Mouse (Mus musculus) Patski (cell line): Measurements from ENCODE around the gene Plekhm3. TPM values are rescaled to one million over a fixed set of nuclear protein-coding genes. Genes with fewer than 3 reads are reported as not detected.
"Not testable (repeated sequence)": the region's sequence is repeated elsewhere in the genome, so short reads cannot be mapped to it uniquely, and the experiment has no call there.

Experiments used
- ATAC-seq: fragments of 100-300 bp; one replicate; pipeline ENCODE4 v1.8.0; 2021
- CTCF ChIA-PET: fragments of 350-600 bp; sonication (Branson Sonifier 250); formaldehyde crosslinking; loops from one replicate; lab custom pipeline; 2022; ENCODE audit warnings: inconsistent platforms; lab: Charles Lee
- POLR2A ChIA-PET: fragments of 350-600 bp; sonication (Branson Sonifier 250); formaldehyde crosslinking; loops from one replicate; lab custom pipeline; 2022; ENCODE audit warnings: antibody characterized with exemption, inconsistent platforms; lab: Charles Lee
- DNase-seq: peaks from one replicate; pipeline ENCODE4 v3.0.0-alpha.2; 2011; ENCODE audit warnings: low read depth, low spot score
- H3K27me3 ChIP-seq: fragments of 371-371 bp; one replicate; pipeline ENCODE4 v1.5.1; 2021
- CTCF ChIP-seq: fragments of 100-300 bp; IDR thresholded peaks from one replicate; pipeline ENCODE4 v1.5.1; 2021
- in situ Hi-C: fragments of 300-500 bp; cut with MboI; formaldehyde crosslinking; loops from 3 replicates; pipeline ENCODE4 v1.11.1; 2018; ENCODE audit warnings: low pct_unique_long_range_greater_than_20kb, mixed read lengths
- polyA plus RNA-seq: library from polyadenylated mRNA; unstranded; gene quantifications from one replicate; pipeline ENCODE4 v1.2.3, GENCODE M21; 2021

Gene Plekhm3
- polyA plus RNA-seq, 1 experiment from 2014 or later, result 10.2 TPM

DNA sequence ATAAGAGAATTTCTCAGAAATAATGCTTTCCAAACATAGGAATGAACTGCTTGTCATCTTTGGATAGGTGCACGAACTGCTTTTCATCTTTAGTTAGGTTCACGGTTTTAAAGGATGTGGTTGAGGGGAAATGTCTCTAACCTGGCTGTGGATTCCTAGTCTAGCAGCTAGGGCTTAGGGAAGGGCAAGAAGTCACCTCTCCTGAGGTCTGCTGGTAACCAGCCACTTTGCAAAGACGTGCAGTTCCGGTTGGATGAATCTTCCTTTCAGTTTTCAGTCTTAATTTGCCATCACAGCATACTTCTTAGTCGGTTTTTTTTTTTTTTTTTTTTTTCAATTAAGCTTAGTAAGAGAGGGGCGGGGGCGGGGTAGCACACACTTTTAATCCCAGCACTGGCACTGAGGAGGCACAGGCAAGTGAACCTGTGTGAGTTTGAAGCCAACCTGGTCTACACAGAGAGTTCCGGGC, 431 bp upstream of the Plekhm3 start:
- POLR2A ChIA-PET, result interaction anchor here (0.7 to 1.2 kb wide), 5 partner anchors 10 to 239 kb away, joined by 3 to 7 read pairs (median 4); no protein-coding TSS in a partner anchor

DNA sequence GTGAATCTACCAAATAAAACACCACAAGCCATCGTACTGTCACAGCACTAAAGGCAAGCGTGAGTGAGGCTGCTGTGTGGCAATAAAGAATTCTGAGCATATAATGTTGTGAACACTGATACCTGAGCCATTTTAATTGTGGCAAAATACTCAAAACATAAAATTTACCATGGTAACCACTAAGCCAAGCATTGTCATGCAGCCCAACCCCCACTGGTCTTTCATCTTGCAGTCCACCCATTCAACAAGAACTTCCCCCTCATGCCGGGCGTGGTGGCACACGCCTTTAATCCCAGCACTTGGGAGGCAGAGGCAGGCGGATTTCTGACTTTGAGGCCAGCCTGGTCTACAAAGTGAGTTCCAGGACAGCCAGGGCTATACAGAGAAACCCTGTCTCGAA, 1.8 kb downstream of the Plekhm3 start:
- DNase-seq, in situ Hi-C loops, H3K27me3 ChIP-seq, ATAC-seq, POLR2A ChIA-PET, CTCF ChIA-PET: not testable (repeated sequence)

More for the DNA sequence above, 431 bp upstream of the Plekhm3 start:
- DNase-seq (no peak), ATAC-seq (peak; percentile 6)
- in situ Hi-C loops, result no loop called here
- no peak for TF ChIP-seq CTCF
- no peaks in the 10 kb centered on the region for H3K27me3 ChIP-seq
- CTCF ChIA-PET, result interaction anchor here (1.5 to 1.6 kb wide), 2 partner anchors 31 to 239 kb away, joined by 3 to 4 read pairs; no protein-coding TSS in a partner anchor

DNA sequence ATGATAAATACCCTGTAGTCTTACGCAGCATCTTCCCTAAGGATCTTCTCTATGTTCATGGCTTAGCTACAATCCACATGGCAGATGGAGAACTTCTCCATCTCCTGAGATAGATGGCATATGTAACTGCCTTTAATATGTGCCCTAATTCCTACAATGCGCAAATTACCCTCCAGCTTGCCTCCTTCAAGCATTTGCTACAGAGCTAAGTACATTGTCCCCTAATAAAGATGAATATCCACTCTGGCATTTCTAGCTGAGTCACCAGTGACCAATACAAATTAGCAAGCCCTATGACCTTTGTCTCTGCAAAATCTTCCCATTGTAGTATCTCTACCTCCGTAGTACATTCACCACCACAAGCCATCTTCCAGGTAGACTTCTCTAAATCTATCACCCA, 6.4 kb downstream of the Plekhm3 start:
- ATAC-seq (no peak), DNase-seq (no peak)
- CTCF ChIA-PET, result interaction anchor here (1.4 kb wide), 1 partner anchor 33 kb away, joined by 3 read pairs; no protein-coding TSS in a partner anchor
- in situ Hi-C loops, result no loop called here
- no peak for TF ChIP-seq CTCF
- H3K27me3 ChIP-seq, result no peaks in the 10 kb centered on the region
- POLR2A ChIA-PET, result no interaction called here

DNA sequence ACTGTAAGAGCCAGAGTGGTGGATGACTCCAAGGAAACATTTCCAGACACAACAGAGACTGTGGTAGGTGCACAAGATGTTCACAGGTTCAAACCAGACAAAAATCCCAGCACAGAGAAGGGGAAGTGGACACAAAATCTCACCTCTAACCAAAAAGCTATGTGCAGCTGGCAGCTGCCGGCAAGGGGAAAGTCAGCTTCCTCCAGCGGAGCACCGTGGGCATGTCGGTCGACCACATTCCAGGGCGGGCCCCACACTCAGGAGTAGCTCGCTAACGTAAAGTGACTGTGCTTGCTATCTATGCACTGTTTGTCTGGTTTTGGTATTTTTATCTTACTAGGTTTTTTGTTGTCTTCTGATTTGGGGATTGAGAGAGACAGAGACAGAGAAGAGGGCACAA, 7.2 kb downstream of the Plekhm3 start:
- DNase-seq (no peak), ATAC-seq (no peak)
- in situ Hi-C loops, result no loop called here
- no peaks in the 10 kb centered on the region for H3K27me3 ChIP-seq
- CTCF ChIA-PET, result interaction anchor here (0.7 kb wide), 1 partner anchor 164 kb away, joined by 3 read pairs; no protein-coding TSS in a partner anchor
- POLR2A ChIA-PET, result no interaction called here
- no peak for TF ChIP-seq CTCF

DNA sequence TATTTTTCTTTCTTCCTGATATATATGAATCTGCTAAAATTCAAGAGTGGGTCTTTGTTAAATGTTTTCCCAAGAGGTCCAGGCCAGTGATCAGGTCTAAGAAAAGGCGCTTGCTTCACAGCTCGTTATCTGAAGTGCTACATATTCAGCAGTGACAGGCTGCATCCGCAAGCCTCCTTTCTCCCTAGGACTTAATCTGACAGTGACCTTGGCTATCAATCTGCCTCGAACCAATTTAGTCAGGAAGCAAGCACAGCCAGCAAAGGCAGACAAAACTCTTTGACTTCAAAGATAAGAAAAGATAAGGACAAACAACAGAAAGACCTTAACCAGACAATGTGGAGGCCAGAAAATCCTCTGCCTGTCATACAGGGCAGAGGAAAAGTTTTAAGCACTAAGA, 10.5 kb downstream of the Plekhm3 start:
- in situ Hi-C loops, result no loop called here
- no peak for DNase-seq
- no peaks in the 10 kb centered on the region for H3K27me3 ChIP-seq
- ChIA-PET CTCF (interaction anchor here (1.5 kb wide), 1 partner anchor 27 kb away, joined by 3 read pairs; no protein-coding TSS in a partner anchor), POLR2A (no interaction called here)
- ATAC-seq, result no peak
- no peak for TF ChIP-seq CTCF

DNA sequence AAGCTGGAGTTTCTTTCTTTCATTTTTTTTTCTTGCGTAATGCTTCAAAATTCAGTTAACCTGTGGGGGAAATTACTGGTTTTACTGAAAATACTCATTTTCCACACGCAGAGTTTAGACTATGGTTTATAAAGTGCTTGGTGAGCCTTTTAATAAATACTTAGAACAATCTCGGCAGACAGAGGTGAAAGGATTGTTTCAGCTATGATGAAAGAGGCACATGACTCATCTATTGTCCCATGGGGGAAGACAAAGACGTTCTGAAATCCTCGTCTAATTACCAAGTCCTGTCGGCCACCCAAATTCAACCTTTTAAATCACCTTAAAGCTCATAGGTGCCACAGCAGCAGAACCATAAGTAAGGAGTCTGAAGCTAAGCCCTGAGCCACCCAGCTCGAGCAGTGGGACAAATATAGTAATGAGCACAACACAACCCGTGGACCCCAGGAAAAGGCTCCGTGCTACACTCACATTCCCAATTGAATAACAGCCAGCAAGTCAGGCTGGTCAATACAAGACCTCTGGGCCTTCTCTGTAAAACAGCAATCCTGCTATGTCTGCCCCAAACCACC, 11.3 kb downstream of the Plekhm3 start:
- no peak for TF ChIP-seq CTCF
- POLR2A ChIA-PET, result no interaction called here
- in situ Hi-C loops, result no loop called here

DNA sequence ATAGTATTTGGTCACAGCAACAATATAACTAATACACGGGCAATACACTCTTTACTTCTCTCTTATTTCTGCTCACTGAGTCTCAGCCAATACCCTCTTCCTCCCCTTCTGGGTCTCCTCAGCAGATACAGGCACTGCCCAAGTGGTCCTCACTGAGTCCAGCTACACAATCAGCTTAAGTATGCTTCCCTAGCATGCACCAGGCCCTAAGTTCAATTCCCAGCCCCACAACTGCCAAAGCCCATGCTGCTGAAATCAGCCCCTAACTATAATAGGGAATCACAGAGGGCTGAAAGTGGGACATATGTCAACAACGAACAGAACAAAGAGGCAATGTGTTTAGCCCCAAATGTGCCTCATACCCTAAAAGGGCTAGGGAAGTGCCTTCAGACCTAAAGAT, 11.9 kb downstream of the Plekhm3 start:
- TF ChIP-seq CTCF, result no peak
- CTCF ChIA-PET, result interaction anchor here (1.5 kb wide), 1 partner anchor 26 kb away, joined by 3 read pairs; no protein-coding TSS in a partner anchor
- no peaks in the 10 kb centered on the region for H3K27me3 ChIP-seq
- in situ Hi-C loops, result no loop called here
- DNase-seq (no peak), ATAC-seq (no peak)
- POLR2A ChIA-PET, result no interaction called here

More for the DNA sequence above, 11.3 kb downstream of the Plekhm3 start:
- DNase-seq (no peak), ATAC-seq (no peak)
- no peaks in the 10 kb centered on the region for H3K27me3 ChIP-seq
- CTCF ChIA-PET, result interaction anchor here (1.5 kb wide), 1 partner anchor 27 kb away, joined by 3 read pairs; no protein-coding TSS in a partner anchor

DNA sequence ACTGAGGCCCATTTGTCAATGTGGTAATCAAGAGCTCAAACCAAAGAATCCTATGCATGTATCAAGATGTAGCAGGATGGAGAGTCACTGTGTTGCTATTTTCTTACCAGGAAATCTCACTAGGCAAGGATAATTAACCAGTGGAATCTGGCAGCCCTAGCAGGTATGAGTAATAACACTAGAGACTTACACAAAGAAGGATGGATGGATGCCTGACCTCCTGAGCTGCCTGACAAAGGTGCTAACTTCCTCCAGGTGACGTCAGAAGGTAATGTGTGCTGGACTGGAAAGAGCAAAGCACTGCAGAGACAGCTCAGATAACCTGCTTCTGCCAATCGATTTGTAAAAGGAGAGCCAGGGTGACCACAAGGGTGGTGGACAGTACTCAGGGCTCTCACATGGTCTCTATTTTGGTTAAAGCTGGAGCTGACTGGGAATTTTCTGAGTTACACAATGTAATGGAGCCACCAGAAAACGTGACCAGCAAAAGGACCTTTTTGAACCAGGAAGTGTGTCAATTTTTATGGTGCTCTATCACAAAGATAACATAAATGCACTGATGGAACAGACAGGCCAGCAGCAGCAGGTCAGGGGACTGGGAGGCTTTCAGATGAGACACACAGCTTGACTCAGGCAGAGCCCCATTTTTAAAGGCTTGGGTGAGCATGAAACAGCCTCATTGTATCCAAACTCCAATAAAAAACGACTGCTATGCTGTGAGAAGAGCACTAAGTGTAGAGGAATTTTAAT, 14.4 kb downstream of the Plekhm3 start:
- ATAC-seq (peak; percentile 93), DNase-seq (no peak)
- no peaks in the 10 kb centered on the region for H3K27me3 ChIP-seq
- no peak for TF ChIP-seq CTCF
- ChIA-PET CTCF (interaction anchor here (0.6 to 1.9 kb wide), 5 partner anchors 9 to 177 kb away, joined by 3 to 9 read pairs (median 3); no protein-coding TSS in a partner anchor), POLR2A (interaction anchor here (0.8 to 1.2 kb wide), 3 partner anchors 10 to 37 kb away, joined by 3 to 6 read pairs (median 5); partner anchors contain the start of gene Plekhm3)
- in situ Hi-C loops, result no loop called here

DNA sequence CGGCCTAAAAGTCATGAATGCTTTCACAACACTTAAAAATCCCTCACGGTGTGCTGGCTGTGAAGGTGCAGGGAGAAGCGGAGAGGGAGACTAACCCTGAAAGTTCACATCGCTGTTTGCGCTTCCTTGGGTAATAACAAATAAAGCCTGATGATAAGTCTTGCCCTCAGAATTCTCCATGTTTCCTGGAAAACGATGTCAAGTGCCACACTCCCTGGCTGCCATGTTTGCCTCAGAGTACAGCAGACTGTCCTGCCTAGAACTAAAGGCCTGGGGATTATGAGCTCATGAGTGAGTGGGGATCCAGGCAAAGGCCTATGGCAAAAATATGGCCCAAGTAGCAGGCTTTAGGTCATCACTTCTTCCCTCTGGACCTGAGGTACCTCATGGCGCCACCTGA, 17.7 kb downstream of the Plekhm3 start:
- CTCF ChIA-PET, result interaction anchor here (1.2 kb wide), 1 partner anchor 20 kb away, joined by 3 read pairs; no protein-coding TSS in a partner anchor
- no peaks in the 10 kb centered on the region for H3K27me3 ChIP-seq
- DNase-seq (no peak), ATAC-seq (no peak)
- POLR2A ChIA-PET, result no interaction called here
- no peak for TF ChIP-seq CTCF
- in situ Hi-C loops, result no loop called here

DNA sequence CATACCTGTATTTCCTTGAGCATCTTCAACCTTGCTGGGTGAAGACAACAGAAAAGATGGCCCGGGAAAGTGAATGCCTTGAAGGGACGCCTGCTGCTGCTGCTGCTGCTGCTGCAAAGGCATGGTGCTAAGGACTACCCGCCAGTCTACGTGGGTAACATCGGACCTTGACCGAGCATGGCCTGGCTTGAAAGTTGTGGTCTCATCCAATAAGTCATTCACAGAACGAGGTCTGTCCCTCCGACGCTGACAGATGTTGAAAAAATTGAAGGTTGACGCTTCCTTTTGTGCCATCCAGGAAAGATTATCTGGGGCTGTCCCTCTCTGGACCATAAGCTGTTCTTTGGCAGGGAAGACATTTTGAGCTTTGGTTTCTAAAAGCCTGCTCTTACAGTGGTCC, 18.9 kb downstream of the Plekhm3 start:
- ChIA-PET CTCF (interaction anchor here (1.5 kb wide), 1 partner anchor 14 kb away, joined by 4 read pairs; no protein-coding TSS in a partner anchor), POLR2A (no interaction called here)
- H3K27me3 ChIP-seq, result no peaks in the 10 kb centered on the region
- TF ChIP-seq CTCF, result no peak
- no peak for DNase-seq
- no peak for ATAC-seq
- in situ Hi-C loops, result no loop called here
